Mouse (Mus musculus) MEL-GATA-1-ER (cell line): Measurements from ENCODE around the gene Ankzf1.

Experiments used
- DNase-seq: peaks from one replicate; pipeline ENCODE4 v3.0.0-alpha.2; 2012; ENCODE audit warnings: low read depth; ENCODE audit errors: extremely low read depth

The Ankzf1 gene

DNA sequence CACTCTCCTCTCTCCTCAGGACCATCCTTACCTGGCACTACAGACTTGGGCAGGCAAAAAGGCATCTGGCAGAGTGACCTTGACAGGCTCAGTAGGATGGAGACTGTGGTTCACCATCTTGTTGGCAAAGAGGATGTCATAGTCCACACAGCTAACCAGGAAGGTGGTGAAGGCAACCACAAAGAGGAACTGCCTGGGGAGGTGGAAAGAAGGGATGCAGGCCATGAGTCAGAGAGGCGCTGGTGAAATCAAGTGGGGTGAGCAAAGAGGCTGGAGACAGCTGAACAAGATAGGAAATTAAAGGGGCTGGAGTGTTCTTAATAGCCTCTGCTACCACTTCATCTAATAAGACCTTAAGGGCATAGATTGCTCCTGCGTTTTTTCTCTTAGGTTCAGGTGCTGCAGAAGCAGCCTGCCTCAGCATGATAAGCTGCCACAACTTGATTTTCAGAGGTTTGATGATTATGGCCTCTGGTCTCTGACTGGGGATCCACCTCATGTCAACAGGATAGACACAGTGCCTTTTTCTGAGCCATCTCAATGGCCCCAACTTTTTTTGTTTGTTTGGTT lies 4.0 kb upstream of the Ankzf1 start:
- peak; percentile 92 for DNase-seq

DNA sequence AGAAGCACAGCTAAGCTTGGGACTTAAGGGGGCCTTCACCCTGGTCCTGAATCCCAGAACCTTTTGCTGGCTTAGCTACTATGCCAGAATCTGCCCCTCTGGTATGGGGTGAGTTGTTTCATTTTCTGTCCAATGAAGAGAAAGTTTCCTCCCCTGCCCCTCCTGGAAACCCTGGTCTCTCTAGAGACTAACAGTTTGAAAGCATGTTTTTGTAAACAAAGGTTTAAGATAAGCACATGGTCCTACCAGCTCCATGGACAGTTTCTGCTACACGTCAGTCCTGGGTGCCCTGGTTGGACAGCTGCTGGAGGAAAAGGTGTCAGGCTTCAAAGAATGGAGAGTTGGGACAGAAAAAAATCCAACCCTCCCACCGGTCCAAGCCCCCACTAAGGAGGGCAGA lies 1.4 kb upstream of the Ankzf1 start:
- DNase-seq: no peak

GRCm38 (mm10) chr1:75191258-75191621 lies 711 bp upstream of the Ankzf1 start:
- no peak for DNase-seq

GRCm38 (mm10) chr1:75192452-75192851 lies 501 bp downstream of the Ankzf1 start:
- DNase-seq: no peak

DNA sequence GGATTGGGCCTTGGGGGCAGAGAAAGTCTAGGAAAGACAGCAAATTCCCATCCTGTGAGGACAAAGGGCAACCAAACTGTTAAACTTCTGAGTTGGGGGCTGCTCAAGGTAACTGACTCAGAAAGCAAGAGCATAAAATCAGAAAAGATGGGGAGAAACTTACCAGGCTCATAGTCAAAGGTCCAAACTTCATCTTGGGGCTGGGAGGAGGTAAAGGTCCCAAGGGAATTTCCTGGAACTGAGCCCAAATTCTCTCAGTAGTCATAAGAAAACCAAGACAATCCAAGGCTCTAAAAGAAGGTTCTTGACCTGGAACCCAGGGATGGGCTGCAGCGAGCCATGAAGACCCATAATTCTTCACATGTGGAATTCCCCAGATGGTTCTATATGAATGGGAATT lies 9.3 kb downstream of the Ankzf1 start:
- no peak for DNase-seq

DNA sequence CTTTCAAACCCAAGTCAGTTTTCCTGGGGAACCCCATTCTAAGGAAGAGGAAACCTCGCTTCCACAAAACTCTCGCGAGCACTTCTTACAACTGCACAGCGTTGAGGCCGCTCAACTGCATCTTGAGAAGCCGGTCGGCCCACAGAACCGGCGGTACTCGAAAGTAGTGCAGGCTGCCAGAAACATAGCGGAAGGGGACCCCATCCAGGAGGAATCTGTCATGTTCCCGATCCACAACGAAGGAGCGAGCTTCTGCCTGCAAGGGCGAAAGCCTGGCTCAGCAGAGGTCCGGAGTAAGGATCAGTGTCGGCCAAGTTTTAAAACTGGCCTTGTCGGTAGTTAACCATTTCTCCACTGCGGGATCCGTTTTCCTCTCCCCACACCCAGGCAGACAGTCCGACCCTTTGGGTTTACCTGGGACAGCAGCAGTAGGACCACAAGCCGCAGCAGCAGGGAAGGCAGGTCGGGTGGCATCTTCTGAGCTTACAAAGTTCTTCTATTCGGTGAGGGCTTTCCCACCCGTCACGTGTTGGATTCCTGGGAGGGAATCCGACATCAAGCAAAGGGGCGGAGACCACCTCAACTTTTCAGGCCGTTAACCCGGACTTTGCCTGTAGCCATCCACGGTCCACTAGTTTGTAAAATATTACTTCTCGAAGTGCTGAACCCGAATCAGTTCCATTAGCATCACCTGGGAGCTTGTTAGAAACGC lies 17.2 kb downstream of the Ankzf1 start:
- DNase-seq: no peak

GRCm38 (mm10) chr1:75210136-75211087 lies 18.5 kb downstream of the Ankzf1 start, which contains the start of the genes Glb1l and Stk16:
Gene Glb1l, minus strand, starts transcription at chr1:75210813.
Gene Stk16, plus strand, starts transcription at chr1:75210838.
- DNase-seq: peak; percentile 90

- no peak for DNase-seq
Measured at GRCm38 (mm10) chr1:75211141-75211708, 19.3 kb downstream of the Ankzf1 start.

GRCm38 (mm10) chr1:75212542-75212941 lies 20.6 kb downstream of the Ankzf1 start:
- no peak for DNase-seq

DNA sequence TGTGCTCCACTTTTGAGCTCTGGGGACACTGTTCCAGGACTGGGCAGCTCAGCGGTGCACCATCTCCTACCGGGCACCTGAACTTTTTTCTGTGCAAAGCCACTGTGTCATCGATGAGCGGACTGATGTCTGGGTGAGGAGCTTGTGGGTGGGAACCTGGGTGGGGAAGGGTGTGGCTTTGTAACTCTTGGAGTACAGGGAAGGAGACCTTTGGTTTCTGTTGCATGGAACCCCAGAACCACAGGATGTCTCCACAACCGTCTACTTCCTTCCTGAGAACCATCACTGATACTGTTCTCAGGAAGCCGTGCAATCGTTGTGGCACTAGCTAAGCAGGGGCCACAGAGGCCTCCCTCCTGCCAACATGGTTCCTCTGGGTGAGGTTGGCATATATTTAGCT lies 21.1 kb downstream of the Ankzf1 start:
- DNase-seq: no peak

DNA sequence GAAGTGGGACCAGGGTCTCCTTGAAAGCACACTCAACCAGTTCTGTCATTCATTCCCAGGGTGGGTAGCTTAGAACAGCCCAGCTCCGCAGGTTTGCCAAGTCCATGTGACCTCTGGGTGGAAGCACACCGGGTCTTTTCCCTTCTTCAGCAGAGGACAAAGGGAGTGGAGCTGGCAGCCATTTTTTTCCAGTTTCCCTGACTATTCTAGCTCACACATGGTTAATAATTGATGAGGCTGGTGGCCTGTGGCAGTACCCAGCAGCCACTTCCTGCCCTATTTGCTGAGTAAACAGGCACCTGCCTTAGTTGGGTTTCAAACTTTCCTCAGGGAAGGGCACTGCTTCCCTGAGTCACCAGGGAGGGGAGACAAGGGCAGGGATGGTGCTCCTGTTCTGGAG lies 22.5 kb downstream of the Ankzf1 start:
- DNase-seq: no peak

- DNase-seq: no peak
Measured at GRCm38 (mm10) chr1:75214886-75215285, 22.9 kb downstream of the Ankzf1 start.

DNA sequence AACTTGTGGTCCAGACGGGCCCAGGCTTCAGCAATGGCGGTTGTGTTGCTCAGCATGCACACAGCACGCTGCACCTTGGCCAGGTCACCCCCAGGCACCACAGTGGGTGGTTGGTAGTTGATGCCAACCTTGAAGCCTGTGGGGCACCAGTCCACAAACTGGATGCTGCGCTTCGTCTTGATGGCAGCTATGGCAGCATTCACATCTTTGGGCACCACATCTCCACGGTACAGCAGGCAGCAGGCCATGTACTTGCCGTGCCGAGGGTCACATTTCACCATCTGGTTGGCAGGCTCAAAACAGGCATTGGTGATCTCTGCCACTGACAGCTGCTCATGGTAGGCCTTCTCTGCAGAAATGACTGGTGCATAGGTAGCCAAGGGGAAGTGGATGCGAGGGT lies 23.8 kb downstream of the Ankzf1 start:
- no peak for DNase-seq

- no peak for DNase-seq
Measured at GRCm38 (mm10) chr1:75216797-75217585, 25.0 kb downstream of the Ankzf1 start.

- DNase-seq: no peak
Measured at GRCm38 (mm10) chr1:75217893-75218226, 25.9 kb downstream of the Ankzf1 start.

DNA sequence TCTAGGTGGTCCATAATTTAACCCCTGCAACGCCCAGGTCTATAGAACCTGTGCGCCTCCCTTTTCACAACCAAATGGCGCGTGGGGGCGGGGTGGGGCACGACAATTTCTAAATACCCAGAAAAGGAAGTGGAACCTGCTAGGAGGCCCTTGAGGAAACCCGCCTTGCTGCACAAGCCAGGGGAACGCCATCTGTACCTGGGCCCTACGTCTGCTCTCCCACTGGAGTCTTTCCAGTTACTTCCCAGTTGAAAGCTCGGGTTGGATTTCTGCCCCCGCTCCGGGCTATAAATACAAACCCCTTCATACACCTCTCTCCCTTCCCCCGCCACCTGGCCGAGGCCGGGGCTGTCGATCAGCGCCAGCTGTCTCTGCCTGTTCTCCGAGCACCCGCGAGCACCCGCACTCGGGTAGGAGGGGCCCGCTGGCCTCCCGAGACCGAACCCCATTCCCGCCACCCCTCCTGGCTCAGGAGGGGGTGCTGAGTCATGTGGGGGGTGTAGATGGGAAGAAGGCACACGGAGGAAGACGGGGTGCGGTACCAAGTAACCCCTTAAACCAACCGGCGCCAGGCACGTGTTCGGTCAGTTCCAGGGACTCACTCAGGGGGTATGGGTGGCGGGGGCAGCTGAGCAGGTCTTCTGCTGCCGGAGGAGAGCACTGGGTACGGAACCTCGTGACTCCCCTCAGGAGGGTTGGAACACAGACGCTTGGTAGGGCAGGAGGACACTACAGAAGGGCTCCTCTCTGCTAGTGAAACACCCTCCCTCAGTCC lies 26.5 kb downstream of the Ankzf1 start:
- no peak for DNase-seq

- no peak for DNase-seq
Measured at GRCm38 (mm10) chr1:75219078-75219477, 27.1 kb downstream of the Ankzf1 start.

DNA sequence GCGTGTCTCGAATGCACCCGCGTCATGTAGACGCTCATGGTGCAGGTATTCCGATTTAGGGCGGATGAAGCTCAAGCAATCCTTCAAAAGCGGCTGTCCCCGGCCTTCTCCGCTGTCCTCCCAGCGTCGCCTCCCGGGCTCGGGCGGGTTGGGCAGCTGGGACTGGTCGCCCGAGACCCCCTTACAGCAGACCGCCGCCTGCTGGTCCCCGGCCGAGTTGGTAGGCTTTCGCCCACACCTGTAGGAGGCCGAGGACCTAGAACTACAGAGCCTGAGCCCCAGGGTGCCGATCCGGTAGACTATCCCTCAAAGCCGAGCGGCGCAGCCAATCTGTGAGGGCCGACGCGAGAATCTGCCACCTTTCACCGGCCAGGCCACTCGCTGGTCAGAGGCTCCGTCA lies 27.6 kb downstream of the Ankzf1 start, which contains the start of gene Tuba4a:
Tuba4a (minus strand) TSS at position 335 of the 400 bp plus-strand sequence.
- DNase-seq: no peak

DNA sequence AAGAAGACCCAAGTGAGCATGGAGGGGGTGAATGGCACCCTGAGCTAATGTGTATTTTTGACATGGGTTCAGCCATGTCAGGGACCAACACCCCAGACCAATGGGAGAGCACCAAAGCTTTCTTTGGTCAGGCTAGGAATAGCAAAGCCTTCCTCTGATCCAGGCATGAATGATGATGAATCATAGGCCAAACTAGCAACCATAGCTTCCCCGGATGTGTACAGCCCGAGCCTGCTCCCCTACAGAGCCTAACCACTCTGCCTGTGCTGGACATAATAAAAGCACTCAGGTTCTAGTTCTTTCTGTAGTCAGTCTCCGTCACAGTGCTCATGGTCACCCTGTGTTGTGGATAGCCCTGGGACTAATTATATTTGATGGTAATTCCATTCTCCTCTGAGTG lies 29.6 kb downstream of the Ankzf1 start:
- DNase-seq: no peak

- DNase-seq: no peak
Measured at GRCm38 (mm10) chr1:75222926-75223325, 31.0 kb downstream of the Ankzf1 start.
